Mouse (Mus musculus): Measurements from ENCODE around the gene Atg13. TPM values are rescaled to one million over a fixed set of nuclear protein-coding genes. Genes with fewer than 3 reads are reported as not detected.

Atg13 gene
- polyA plus RNA-seq, 1 experiment from 2014 or later = 20.5 TPM

- Histone ChIP-seq H3K9me3 (no peaks in the 10 kb centered on the region), H3K27me3 (ENCODE audit: insufficient read depth, poor library complexity, severe bottlenecking) (no peaks in the 10 kb centered on the region), H3K4me3 (no peak overlapping the region)
Measured at GRCm38 (mm10) chr2:91676961-91677360, 33.4 kb downstream of the Atg13 start.

GRCm38 (mm10) chr2:91676420-91676819 is 34.0 kb downstream of the Atg13 start:
- Histone ChIP-seq H3K4me1 (no peaks in the 10 kb centered on the region), H3K27ac (no peak overlapping the region), H3K36me3 (peaks cover 89% of the 10 kb centered on the region), H3K4me3 (no peak overlapping the region), H3K9me3 (no peaks in the 10 kb centered on the region), H3K27me3 (ENCODE audit: insufficient read depth, poor library complexity, severe bottlenecking) (no peaks in the 10 kb centered on the region)
- WGBS = 79% methylated on average over 2 of the region's 2 CpGs
- no peak for DNase-seq (ENCODE audit: low spot score)

More at GRCm38 (mm10) chr2:91676961-91677360, 33.4 kb downstream of the Atg13 start:
- Histone ChIP-seq H3K36me3 (peaks cover 89% of the 10 kb centered on the region), H3K4me1 (no peaks in the 10 kb centered on the region), H3K27ac (no peak overlapping the region)
- DNase-seq (ENCODE audit: low spot score) = no peak

GRCm38 (mm10) chr2:91674895-91675294 is 35.5 kb downstream of the Atg13 start:
- WGBS = 96% methylated on average over 5 of the region's 5 CpGs
- no peak overlapping the region for H3K27ac ChIP-seq
- H3K9me3 ChIP-seq = no peaks in the 10 kb centered on the region
- no peak for DNase-seq (ENCODE audit: low spot score)
- H3K4me1 ChIP-seq = no peaks in the 10 kb centered on the region
- peaks cover 93% of the 10 kb centered on the region for H3K36me3 ChIP-seq
- no peak overlapping the region for H3K4me3 ChIP-seq
- no peaks in the 10 kb centered on the region for H3K27me3 ChIP-seq (ENCODE audit: insufficient read depth, poor library complexity, severe bottlenecking)

GRCm38 (mm10) chr2:91673587-91673986 is 36.8 kb downstream of the Atg13 start:
- Histone ChIP-seq H3K4me3 (no peak overlapping the region), H3K27me3 (ENCODE audit: insufficient read depth, poor library complexity, severe bottlenecking) (no peaks in the 10 kb centered on the region), H3K4me1 (no peaks in the 10 kb centered on the region), H3K27ac (no peak overlapping the region), H3K36me3 (peaks cover 95% of the 10 kb centered on the region), H3K9me3 (no peaks in the 10 kb centered on the region)
- DNase-seq (ENCODE audit: low spot score) = no peak
- WGBS = 87% methylated on average over 2 of the region's 2 CpGs

- 89% methylated on average over 6 of the region's 6 CpGs for WGBS
- DNase-seq (ENCODE audit: low spot score) = no peak
- no peaks in the 10 kb centered on the region for H3K9me3 ChIP-seq
- no peaks in the 10 kb centered on the region for H3K27me3 ChIP-seq (ENCODE audit: insufficient read depth, poor library complexity, severe bottlenecking)
- no peaks in the 10 kb centered on the region for H3K4me1 ChIP-seq
- peaks cover 95% of the 10 kb centered on the region for H3K36me3 ChIP-seq
- H3K27ac ChIP-seq = no peak overlapping the region
- H3K4me3 ChIP-seq = no peak overlapping the region
Measured at GRCm38 (mm10) chr2:91670038-91670437, 40.3 kb downstream of the Atg13 start.

- H3K27ac ChIP-seq = no peak overlapping the region
- WGBS = 87% methylated on average over 8 of the region's 8 CpGs
- no peak overlapping the region for H3K4me3 ChIP-seq
- no peaks in the 10 kb centered on the region for H3K4me1 ChIP-seq
- peaks cover 94% of the 10 kb centered on the region for H3K36me3 ChIP-seq
- no peaks in the 10 kb centered on the region for H3K9me3 ChIP-seq
- no peaks in the 10 kb centered on the region for H3K27me3 ChIP-seq (ENCODE audit: insufficient read depth, poor library complexity, severe bottlenecking)
- DNase-seq (ENCODE audit: low spot score) = no peak
Measured at GRCm38 (mm10) chr2:91669326-91669725, 41.0 kb downstream of the Atg13 start.

GRCm38 (mm10) chr2:91667747-91668146 is 42.6 kb downstream of the Atg13 start:
- no peaks in the 10 kb centered on the region for H3K27me3 ChIP-seq (ENCODE audit: insufficient read depth, poor library complexity, severe bottlenecking)
- H3K4me1 ChIP-seq = no peaks in the 10 kb centered on the region
- H3K4me3 ChIP-seq = no peak overlapping the region
- H3K9me3 ChIP-seq = no peaks in the 10 kb centered on the region
- DNase-seq (ENCODE audit: low spot score) = no peak
- H3K36me3 ChIP-seq = peaks cover 94% of the 10 kb centered on the region
- H3K27ac ChIP-seq = no peak overlapping the region
- WGBS = 69% methylated on average over 2 of the region's 2 CpGs

- DNase-seq (ENCODE audit: low spot score) = no peak
- no peak overlapping the region for H3K27ac ChIP-seq
- 84% methylated on average over 6 of the region's 6 CpGs for WGBS
- H3K9me3 ChIP-seq = no peaks in the 10 kb centered on the region
- H3K4me3 ChIP-seq = no peak overlapping the region
- no peaks in the 10 kb centered on the region for H3K4me1 ChIP-seq
- H3K36me3 ChIP-seq = peaks cover 95% of the 10 kb centered on the region
- no peaks in the 10 kb centered on the region for H3K27me3 ChIP-seq (ENCODE audit: insufficient read depth, poor library complexity, severe bottlenecking)
Measured at GRCm38 (mm10) chr2:91666386-91666910, 43.9 kb downstream of the Atg13 start.

- Histone ChIP-seq H3K27me3 (ENCODE audit: insufficient read depth, poor library complexity, severe bottlenecking) (no peaks in the 10 kb centered on the region), H3K27ac (no peak overlapping the region), H3K4me3 (no peak overlapping the region), H3K4me1 (no peaks in the 10 kb centered on the region), H3K36me3 (peaks cover 93% of the 10 kb centered on the region), H3K9me3 (no peaks in the 10 kb centered on the region)
- DNase-seq (ENCODE audit: low spot score) = no peak
Measured at GRCm38 (mm10) chr2:91664780-91665179, 45.6 kb downstream of the Atg13 start.

GRCm38 (mm10) chr2:91660981-91661380 is 49.4 kb downstream of the Atg13 start:
- peaks cover 93% of the 10 kb centered on the region for H3K36me3 ChIP-seq
- no peak overlapping the region for H3K4me3 ChIP-seq
- no peak for DNase-seq (ENCODE audit: low spot score)
- no peaks in the 10 kb centered on the region for H3K9me3 ChIP-seq
- H3K27me3 ChIP-seq (ENCODE audit: insufficient read depth, poor library complexity, severe bottlenecking) = no peaks in the 10 kb centered on the region
- WGBS = 91% methylated on average over 6 of the region's 6 CpGs
- no peak overlapping the region for H3K27ac ChIP-seq
- peaks cover 12% of the 10 kb centered on the region for H3K4me1 ChIP-seq

GRCm38 (mm10) chr2:91659657-91660056 is 50.7 kb downstream of the Atg13 start:
- no peaks in the 10 kb centered on the region for H3K27me3 ChIP-seq (ENCODE audit: insufficient read depth, poor library complexity, severe bottlenecking)
- H3K4me3 ChIP-seq = no peak overlapping the region
- 94% methylated on average over 8 of the region's 8 CpGs for WGBS
- no peak for DNase-seq (ENCODE audit: low spot score)
- no peak overlapping the region for H3K27ac ChIP-seq
- peaks cover 98% of the 10 kb centered on the region for H3K36me3 ChIP-seq
- H3K9me3 ChIP-seq = no peaks in the 10 kb centered on the region
- H3K4me1 ChIP-seq = peaks cover 25% of the 10 kb centered on the region

GRCm38 (mm10) chr2:91656774-91657173 is 53.6 kb downstream of the Atg13 start:
- peaks cover 54% of the 10 kb centered on the region for H3K4me1 ChIP-seq
- H3K27me3 ChIP-seq (ENCODE audit: insufficient read depth, poor library complexity, severe bottlenecking) = no peaks in the 10 kb centered on the region
- H3K9me3 ChIP-seq = no peaks in the 10 kb centered on the region
- 55% methylated on average over 8 of the region's 8 CpGs for WGBS
- no peak for DNase-seq (ENCODE audit: low spot score)
- peak overlapping the region; percentile 93; the same call in 1 of the 2 replicates for H3K27ac ChIP-seq
- no peak overlapping the region for H3K4me3 ChIP-seq
- H3K36me3 ChIP-seq = peaks cover 88% of the 10 kb centered on the region

GRCm38 (mm10) chr2:91655827-91656226 is 54.5 kb downstream of the Atg13 start:
- WGBS = 31% methylated on average over 6 of the region's 6 CpGs
- DNase-seq (ENCODE audit: low spot score) = no peak
- no peaks in the 10 kb centered on the region for H3K9me3 ChIP-seq
- H3K4me3 ChIP-seq = no peak overlapping the region
- peak overlapping the region; percentile 93 for H3K27ac ChIP-seq
- no peaks in the 10 kb centered on the region for H3K27me3 ChIP-seq (ENCODE audit: insufficient read depth, poor library complexity, severe bottlenecking)
- peaks cover 64% of the 10 kb centered on the region for H3K4me1 ChIP-seq
- H3K36me3 ChIP-seq = peaks cover 80% of the 10 kb centered on the region

- H3K27ac ChIP-seq = peak overlapping the region; percentile 93
- no peaks in the 10 kb centered on the region for H3K9me3 ChIP-seq
- H3K36me3 ChIP-seq = peaks cover 78% of the 10 kb centered on the region
- 53% methylated on average over 5 of the region's 5 CpGs for WGBS
- peak overlapping the region; percentile 13; the same call in 1 of the 2 replicates for H3K4me3 ChIP-seq
- H3K4me1 ChIP-seq = peaks cover 66% of the 10 kb centered on the region
- no peak for DNase-seq (ENCODE audit: low spot score)
- no peaks in the 10 kb centered on the region for H3K27me3 ChIP-seq (ENCODE audit: insufficient read depth, poor library complexity, severe bottlenecking)
Measured at GRCm38 (mm10) chr2:91655388-91655787, 55.0 kb downstream of the Atg13 start.
